In the genomic region with DNA sequence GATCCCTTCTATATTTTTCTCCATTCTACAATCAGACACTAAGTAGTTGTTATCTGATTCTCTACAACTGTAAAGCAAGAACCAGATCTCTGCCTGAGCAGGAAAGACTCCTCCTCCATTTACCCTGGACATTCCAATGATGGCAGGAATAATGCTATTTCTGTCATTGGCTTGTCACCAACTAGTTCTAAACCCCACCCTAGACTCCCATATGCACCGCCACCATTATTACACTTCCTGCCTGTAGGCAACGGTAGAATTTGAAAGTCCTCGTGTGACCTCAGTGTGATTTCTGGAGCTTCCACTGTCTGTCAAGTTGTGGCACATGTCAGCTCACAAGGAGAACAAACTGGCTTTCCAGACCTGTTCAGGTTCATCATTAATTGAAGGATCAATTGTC, we compare ENCODE assay signal across 28 mouse cellular contexts.
DNase-seq lines count a peak whose midpoint lies in the region; ATAC-seq and TF ChIP-seq lines count a peak whose summit lies in the region.
"Had no signal": no experiment of that assay in that cellular context is flagged by ENCODE, and none has a peak within 500 bp of the region (broad histone marks: within the 10 kb centered on the region; RNA-seq: fewer than 3 reads in every experiment).

No protein-coding gene starts in this region.

- H3K4me1 ChIP-seq in heart, embryonic 15.5 days (replicated peaks), result peaks cover 22% of the 10 kb centered on the region
- peaks cover 14% of the 10 kb centered on the region for H3K4me1 ChIP-seq in heart, embryonic 12.5 days (replicated peaks)
- H3K4me1 ChIP-seq in lung, embryonic 14.5 days (ENCODE audit: insufficient read depth), result peaks cover 22% of the 10 kb centered on the region
- H3K4me1 ChIP-seq: neural tube, embryonic 15.5 days had no signal

- H3K9me3 ChIP-seq in heart, embryonic 15.5 days (replicated peaks), result no peaks in the 10 kb centered on the region
- H3K9me3 ChIP-seq in heart, embryonic 12.5 days (replicated peaks), result no peaks in the 10 kb centered on the region
- H3K9me3 ChIP-seq in lung, embryonic 14.5 days (ENCODE audit: low read depth, low read length), result no peaks in the 10 kb centered on the region
- H3K9me3 ChIP-seq: embryonic facial prominence, embryonic 13.5 days; forebrain, embryonic 10.5 days; forebrain, embryonic 15.5 days; lung, embryonic 15.5 days; megakaryocyte, embryonic 14.5 days; neural tube, embryonic 15.5 days had no signal

- no peaks in the 10 kb centered on the region for H3K36me3 ChIP-seq in heart, embryonic 15.5 days
- H3K36me3 ChIP-seq in heart, embryonic 12.5 days, result no peaks in the 10 kb centered on the region
- H3K36me3 ChIP-seq in lung, embryonic 14.5 days (ENCODE audit: insufficient read depth), result no peaks in the 10 kb centered on the region
- H3K36me3 ChIP-seq: embryonic facial prominence, embryonic 13.5 days; forebrain, embryonic 10.5 days; forebrain, embryonic 15.5 days; lung, embryonic 15.5 days; neural tube, embryonic 15.5 days had no signal

- H3K4me2 ChIP-seq in heart, embryonic 15.5 days, result no peak overlapping the region
- no peak overlapping the region for H3K4me2 ChIP-seq in heart, embryonic 12.5 days
- H3K4me2 ChIP-seq in lung, embryonic 14.5 days, result no peak overlapping the region
- H3K4me2 ChIP-seq: embryonic facial prominence, embryonic 13.5 days; forebrain, embryonic 15.5 days; hindbrain, embryonic 14.5 days; lung, embryonic 15.5 days; neural tube, embryonic 15.5 days had no signal

- no peak overlapping the region for H3K9ac ChIP-seq in heart, embryonic 15.5 days
- H3K9ac ChIP-seq in heart, embryonic 12.5 days, result no peak overlapping the region
- H3K9ac ChIP-seq in lung, embryonic 14.5 days, result no peak overlapping the region
- H3K9ac ChIP-seq: embryonic facial prominence, embryonic 13.5 days; forebrain, embryonic 15.5 days; hindbrain, embryonic 14.5 days; liver, embryonic 14.5 days; lung, embryonic 15.5 days; neural tube, embryonic 15.5 days had no signal

- WGBS in heart, embryonic 15.5 days, result 12% methylated on average over 3 of the region's 3 CpGs
- WGBS in heart, embryonic 12.5 days, result 29% methylated on average over 3 of the region's 3 CpGs
- WGBS in lung, embryonic 14.5 days, result 31% methylated on average over 3 of the region's 3 CpGs

- H3K4me3 ChIP-seq in heart, embryonic 15.5 days, result no peak overlapping the region
- H3K4me3 ChIP-seq in heart, embryonic 12.5 days, result no peak overlapping the region
- H3K4me3 ChIP-seq in lung, embryonic 14.5 days (ENCODE audit: low read depth, low read length), result no peak overlapping the region
- H3K4me3 ChIP-seq: embryonic facial prominence, embryonic 13.5 days; forebrain, embryonic 10.5 days; forebrain, embryonic 15.5 days; lung, embryonic 15.5 days; megakaryocyte, embryonic 14.5 days; neural tube, embryonic 15.5 days had no signal

- ATAC-seq in heart, embryonic 15.5 days (replicated peaks; ENCODE audit: insufficient number of reproducible peaks, insufficient read depth, low FRiP score, low read depth), result peak; percentile 58; the same call in 1 of the 2 replicates
- ATAC-seq in heart, embryonic 12.5 days (ENCODE audit: insufficient number of reproducible peaks, low FRiP score), result no peak
- ATAC-seq in lung, embryonic 14.5 days (ENCODE audit: insufficient read depth), result no peak
- ATAC-seq: CD4-positive, CD25-positive, alpha-beta regulatory T cell, adult 4 months; forebrain, embryonic 15.5 days had no signal

- H3K27me3 ChIP-seq in heart, embryonic 15.5 days, result no peaks in the 10 kb centered on the region
- H3K27me3 ChIP-seq in heart, embryonic 12.5 days (replicated peaks), result no peaks in the 10 kb centered on the region
- no peaks in the 10 kb centered on the region for H3K27me3 ChIP-seq in lung, embryonic 14.5 days (ENCODE audit: insufficient read depth, low read length)
- H3K27me3 ChIP-seq: embryonic facial prominence, embryonic 13.5 days; forebrain, embryonic 15.5 days; lung, embryonic 15.5 days; neural tube, embryonic 15.5 days had no signal

- peak; percentile 49 for DNase-seq in lung, embryonic 14.5 days
- DNase-seq in lung, adult 18-20 months, result no peak
- peak; percentile 16 for DNase-seq in thymus, postnatal 0 days (ENCODE audit: low spot score)
- DNase-seq in thymus, postnatal 10 days (ENCODE audit: low spot score in 2 of 2), result no peak
- peak; percentile 45 for DNase-seq in retina, postnatal 1 day
- DNase-seq in layer of hippocampus, postnatal 10 days (ENCODE audit: low spot score in 2 of 2), result no peak
- DNase-seq: cerebellum, adult 18-20 months; gastrocnemius, postnatal 25 days; kidney, adult 18-20 months; kidney, postnatal 4 days; layer of hippocampus, postnatal 36 days; liver; lung, postnatal 4 days; right cerebral cortex, adult 18-20 months; spleen, adult 18-20 months; thymus, adult 18-20 months; thymus, postnatal 4 days had no signal

- H3K27ac ChIP-seq in heart, embryonic 15.5 days, result peak overlapping the region; percentile 4; the same call in 1 of the 2 replicates
- no peak overlapping the region for H3K27ac ChIP-seq in heart, embryonic 12.5 days (ENCODE audit: poor library complexity, severe bottlenecking)
- H3K27ac ChIP-seq in lung, embryonic 14.5 days (ENCODE audit: low read depth), result no peak overlapping the region
- H3K27ac ChIP-seq: embryonic facial prominence, embryonic 13.5 days; forebrain, embryonic 10.5 days; forebrain, embryonic 15.5 days; hindbrain, embryonic 14.5 days; liver, embryonic 14.5 days; neural tube, embryonic 15.5 days had no signal

- no peak for TF ChIP-seq CTCF in lung, embryonic 14.5 days (IDR thresholded peaks at IDR 0.05; ENCODE audit: low read depth)

Comparison
In these comparisons a context has a peak if more than half of its experiments do, and no peak if none do; other contexts are left out.
1. DNase-seq: peak in lung, embryonic 14.5 days (single experiment), thymus, postnatal 0 days (single experiment) and retina, postnatal 1 day (single experiment); none in lung, adult 18-20 months (0 of 2), thymus, postnatal 10 days (0 of 2) and layer of hippocampus, postnatal 10 days (0 of 2).